Mouse (Mus musculus): ENCODE measurements around the gene Gm867. TPM values are rescaled to one million over a fixed set of nuclear protein-coding genes. Genes with fewer than 3 reads are reported as not detected.

Gene Gm867
- total and polyA plus RNA-seq, 2 experiments from 2014 or later = 0.31 TPM; not detected in 1

DNA sequence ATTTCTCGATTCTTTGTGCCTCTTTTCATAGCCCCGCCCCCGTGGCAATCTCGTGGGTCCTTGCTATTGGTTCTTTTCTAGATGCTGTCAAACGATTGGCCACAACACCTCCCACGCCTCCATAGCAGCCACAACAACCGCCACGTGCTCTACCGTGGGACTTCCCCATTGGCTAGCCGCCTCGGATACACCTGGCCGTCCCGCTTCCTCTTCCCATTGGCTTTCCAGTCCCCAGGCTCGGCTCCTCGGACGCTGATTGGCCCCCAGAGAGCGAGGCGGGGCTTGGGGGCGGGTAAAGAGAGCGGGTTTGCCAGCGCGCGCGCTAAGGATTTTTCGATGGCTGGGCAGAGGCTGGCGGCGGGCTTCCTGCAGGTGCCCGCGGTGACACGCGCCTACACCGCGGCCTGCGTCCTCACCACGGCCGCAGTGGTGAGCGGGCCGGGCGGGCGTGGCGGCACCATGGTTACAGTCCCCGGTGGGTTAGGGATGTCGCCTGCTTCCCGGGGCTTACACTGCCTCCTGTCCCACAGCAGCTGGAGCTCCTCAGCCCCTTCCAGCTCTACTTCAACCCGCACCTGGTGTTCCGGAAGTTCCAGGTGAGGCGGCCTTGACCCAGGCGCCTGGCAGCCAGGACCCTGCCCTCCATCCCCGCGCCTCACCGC lies 47.3 kb downstream of the Gm867 start, which contains the start of gene Derl3:
Derl3 (plus strand) TSS at position 325 of the 662 bp plus-strand sequence.
- Histone ChIP-seq H3K4me2 (ENCODE audit: low read depth, low read length) (peak within 1 kb of the TSS; percentile 70), H3K4me1 (ENCODE audit: control insufficient read depth, insufficient read depth) (peaks cover 10% of the 10 kb centered on the region), H3K4me3 (ENCODE audit: low read depth, low read length) (peak within 1 kb of the TSS; percentile 42), H3K27ac (ENCODE audit: low read depth) (no peak within 1 kb of the TSS), H3K36me3 (replicated peaks; ENCODE audit: control insufficient read depth, insufficient read depth, low read length) (peaks cover 26% of the 10 kb centered on the region), H3K27me3 (ENCODE audit: control insufficient read depth, insufficient read depth, low read length) (no peaks in the 10 kb centered on the region), H3K9ac (replicated peaks; ENCODE audit: low read depth, low read length) (no peak within 1 kb of the TSS; the same call in 1 of the 2 replicates), H3K9me3 (replicated peaks; ENCODE audit: control insufficient read depth, low read length) (no peaks in the 10 kb centered on the region)
- ATAC-seq (ENCODE audit: insufficient read depth, low read depth) = peak; percentile 98
- WGBS = 2% methylated on average over 51 of the region's 51 CpGs
- DNase-seq (ENCODE audit: low spot score) = peak; percentile 96
- no peak for TF ChIP-seq CTCF (IDR thresholded peaks at IDR 0.05; ENCODE audit: low read depth)
- TF ChIP-seq EP300 (IDR thresholded peaks at IDR 0.05; ENCODE audit: low read depth) = no peak

DNA sequence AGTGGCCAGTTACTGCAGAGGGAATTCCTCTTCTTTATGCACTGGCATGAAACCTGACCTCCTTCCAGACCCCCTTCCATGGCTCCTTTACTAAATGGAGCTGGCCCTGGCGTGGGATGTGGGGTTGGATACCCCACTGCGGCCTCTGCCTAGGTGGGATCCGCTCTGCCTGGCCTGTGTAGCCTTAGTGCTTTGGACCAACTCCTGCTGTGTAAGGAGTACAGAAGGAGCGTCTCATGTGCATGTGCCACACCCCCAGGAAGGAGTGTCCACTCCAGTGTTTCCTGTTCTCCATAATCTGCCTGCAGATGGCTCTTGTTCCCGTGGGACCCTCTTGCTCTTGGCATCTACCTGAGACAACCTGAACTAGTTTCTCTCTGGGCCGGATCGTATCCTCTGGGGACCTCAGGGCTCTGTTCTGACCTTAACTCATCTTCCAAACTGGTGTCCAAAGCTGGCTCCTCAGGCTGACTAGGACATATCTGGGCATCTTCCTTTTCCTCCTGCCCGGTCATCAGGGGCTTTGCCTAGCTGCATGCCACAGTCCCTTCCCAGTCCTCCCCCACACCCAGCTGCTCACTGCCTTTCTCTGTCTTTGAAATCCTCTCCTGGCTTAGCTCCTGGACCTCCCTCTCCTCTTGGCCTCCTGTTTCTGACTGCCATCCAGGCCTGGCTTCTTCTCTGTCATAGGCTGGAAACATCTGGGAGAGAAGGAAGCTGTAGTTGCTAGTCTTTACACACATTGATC lies 50.9 kb downstream of the Gm867 start:
- TF ChIP-seq CTCF (IDR thresholded peaks at IDR 0.05; ENCODE audit: low read depth) (no peak), EP300 (IDR thresholded peaks at IDR 0.05; ENCODE audit: low read depth) (no peak)
- WGBS = 39% methylated on average over 8 of the region's 8 CpGs
- no peak overlapping the region for H3K4me2 ChIP-seq (ENCODE audit: low read depth, low read length)
- no peaks in the 10 kb centered on the region for H3K27me3 ChIP-seq (ENCODE audit: control insufficient read depth, insufficient read depth, low read length)
- H3K27ac ChIP-seq (ENCODE audit: low read depth) = no peak overlapping the region
- no peak for ATAC-seq (ENCODE audit: insufficient read depth, low read depth)
- no peak overlapping the region for H3K9ac ChIP-seq (replicated peaks; ENCODE audit: low read depth, low read length)
- H3K36me3 ChIP-seq (replicated peaks; ENCODE audit: control insufficient read depth, insufficient read depth, low read length) = no peaks in the 10 kb centered on the region
- peaks cover 8% of the 10 kb centered on the region for H3K4me1 ChIP-seq (ENCODE audit: control insufficient read depth, insufficient read depth)
- H3K9me3 ChIP-seq (replicated peaks; ENCODE audit: control insufficient read depth, low read length) = no peaks in the 10 kb centered on the region
- no peak for DNase-seq (ENCODE audit: low spot score)
- H3K4me3 ChIP-seq (ENCODE audit: low read depth, low read length) = no peak overlapping the region

Other genes with a start within 250 kb of the Gm867 start
- 44.1 and 194 TPM in 2 replicates for gene Cabin1, start 176.3 kb downstream of the Gm867 start, total RNA-seq (2014; rRNA removed; ENCODE audit: low replicate concordance)
- 13.8 and 14.0 TPM in 2 replicates for gene Cabin1, start 176.3 kb downstream of the Gm867 start, polyA plus RNA-seq (2015; fragmentation: Nextera tagmentation; extraction: Ambion mirVana)
- 66.7 and 83.0 TPM in 2 replicates for gene Ddt, start 167.3 kb downstream of the Gm867 start, total RNA-seq (2014; rRNA removed; ENCODE audit: low replicate concordance)
- 82.1 and 84.8 TPM in 2 replicates for gene Ddt, start 167.3 kb downstream of the Gm867 start, polyA plus RNA-seq (2015; fragmentation: Nextera tagmentation; extraction: Ambion mirVana)
- not detected in 2 replicates for gene Gm20441, start 159.7 kb downstream of the Gm867 start, total RNA-seq (2014; rRNA removed; ENCODE audit: low replicate concordance)
- gene Gm20441, start 159.7 kb downstream of the Gm867 start, polyA plus RNA-seq (2015; fragmentation: Nextera tagmentation; extraction: Ambion mirVana) = not detected in 2 replicates
- 3.2 and 4.1 TPM in 2 replicates for gene Gstt3, start 159.3 kb downstream of the Gm867 start, total RNA-seq (2014; rRNA removed; ENCODE audit: low replicate concordance)
- gene Gstt3, start 159.3 kb downstream of the Gm867 start, polyA plus RNA-seq (2015; fragmentation: Nextera tagmentation; extraction: Ambion mirVana) = 2.1 and 3.1 TPM in 2 replicates
- gene Gstt1, start 142.1 kb downstream of the Gm867 start, total RNA-seq (2014; rRNA removed; ENCODE audit: low replicate concordance) = 12.9 and 20.0 TPM in 2 replicates
- gene Gstt1, start 142.1 kb downstream of the Gm867 start, polyA plus RNA-seq (2015; fragmentation: Nextera tagmentation; extraction: Ambion mirVana) = 7.6 and 10.1 TPM in 2 replicates
- not detected in 2 replicates for gene Gstt4, start 118.1 kb downstream of the Gm867 start, total RNA-seq (2014; rRNA removed; ENCODE audit: low replicate concordance)
- not detected in 2 replicates for gene Gstt4, start 118.1 kb downstream of the Gm867 start, polyA plus RNA-seq (2015; fragmentation: Nextera tagmentation; extraction: Ambion mirVana)
- 6.0 and 10.9 TPM in 2 replicates for gene Gstt2, start 103.2 kb downstream of the Gm867 start, total RNA-seq (2014; rRNA removed; ENCODE audit: low replicate concordance)
- gene Gstt2, start 103.2 kb downstream of the Gm867 start, polyA plus RNA-seq (2015; fragmentation: Nextera tagmentation; extraction: Ambion mirVana) = 12.8 and 13.0 TPM in 2 replicates
- 1,140 and 1,565 TPM in 2 replicates for gene Mif, start 80.4 kb downstream of the Gm867 start, total RNA-seq (2014; rRNA removed; ENCODE audit: low replicate concordance)
- 1,324 and 1,428 TPM in 2 replicates for gene Mif, start 80.4 kb downstream of the Gm867 start, polyA plus RNA-seq (2015; fragmentation: Nextera tagmentation; extraction: Ambion mirVana)
- not detected in 2 replicates for gene Derl3, start 47.3 kb downstream of the Gm867 start, total RNA-seq (2014; rRNA removed; ENCODE audit: low replicate concordance)
- 0.41 and 1.2 TPM in 2 replicates for gene Derl3, start 47.3 kb downstream of the Gm867 start, polyA plus RNA-seq (2015; fragmentation: Nextera tagmentation; extraction: Ambion mirVana)
- gene Smarcb1, start 19.1 kb downstream of the Gm867 start, total RNA-seq (2014; rRNA removed; ENCODE audit: low replicate concordance) = 45.7 and 51.2 TPM in 2 replicates
- 63.9 and 65.7 TPM in 2 replicates for gene Smarcb1, start 19.1 kb downstream of the Gm867 start, polyA plus RNA-seq (2015; fragmentation: Nextera tagmentation; extraction: Ambion mirVana)
- gene Chchd10, start 7.5 kb downstream of the Gm867 start, total RNA-seq (2014; rRNA removed; ENCODE audit: low replicate concordance) = 1,554 and 1,749 TPM in 2 replicates
- gene Chchd10, start 7.5 kb downstream of the Gm867 start, polyA plus RNA-seq (2015; fragmentation: Nextera tagmentation; extraction: Ambion mirVana) = 1,293 and 1,345 TPM in 2 replicates
- 13.7 and 29.4 TPM in 2 replicates for gene Mmp11, start 4.2 kb downstream of the Gm867 start, total RNA-seq (2014; rRNA removed; ENCODE audit: low replicate concordance)
- gene Mmp11, start 4.2 kb downstream of the Gm867 start, polyA plus RNA-seq (2015; fragmentation: Nextera tagmentation; extraction: Ambion mirVana) = 12.6 and 15.4 TPM in 2 replicates
- 1.3 TPM in 1 of 2 replicates, not detected in the other for gene Vpreb3, start 2.4 kb upstream of the Gm867 start, total RNA-seq (2014; rRNA removed; ENCODE audit: low replicate concordance)
- gene Vpreb3, start 2.4 kb upstream of the Gm867 start, polyA plus RNA-seq (2015; fragmentation: Nextera tagmentation; extraction: Ambion mirVana) = 0.22 and 0.73 TPM in 2 replicates
- 4.9 TPM in 1 of 2 replicates, not detected in the other for gene Gm5134, start 13.8 kb upstream of the Gm867 start, total RNA-seq (2014; rRNA removed; ENCODE audit: low replicate concordance)
- not detected in 2 replicates for gene Gm5134, start 13.8 kb upstream of the Gm867 start, polyA plus RNA-seq (2015; fragmentation: Nextera tagmentation; extraction: Ambion mirVana)
- gene Zfp280b, start 92.0 kb upstream of the Gm867 start, total RNA-seq (2014; rRNA removed; ENCODE audit: low replicate concordance) = 4.8 and 7.7 TPM in 2 replicates
- 6.2 and 7.8 TPM in 2 replicates for gene Zfp280b, start 92.0 kb upstream of the Gm867 start, polyA plus RNA-seq (2015; fragmentation: Nextera tagmentation; extraction: Ambion mirVana)
- not detected in 2 replicates for gene Slc5a4b, start 170.3 kb upstream of the Gm867 start, total RNA-seq (2014; rRNA removed; ENCODE audit: low replicate concordance)
- gene Slc5a4b, start 170.3 kb upstream of the Gm867 start, polyA plus RNA-seq (2015; fragmentation: Nextera tagmentation; extraction: Ambion mirVana) = not detected in 2 replicates
- not detected in 2 replicates for gene Slc5a4a, start 206.8 kb upstream of the Gm867 start, total RNA-seq (2014; rRNA removed; ENCODE audit: low replicate concordance)
- not detected in 2 replicates for gene Slc5a4a, start 206.8 kb upstream of the Gm867 start, polyA plus RNA-seq (2015; fragmentation: Nextera tagmentation; extraction: Ambion mirVana)